Mouse (Mus musculus): ENCODE measurements around the gene Kctd15.

Gene Kctd15

DNA sequence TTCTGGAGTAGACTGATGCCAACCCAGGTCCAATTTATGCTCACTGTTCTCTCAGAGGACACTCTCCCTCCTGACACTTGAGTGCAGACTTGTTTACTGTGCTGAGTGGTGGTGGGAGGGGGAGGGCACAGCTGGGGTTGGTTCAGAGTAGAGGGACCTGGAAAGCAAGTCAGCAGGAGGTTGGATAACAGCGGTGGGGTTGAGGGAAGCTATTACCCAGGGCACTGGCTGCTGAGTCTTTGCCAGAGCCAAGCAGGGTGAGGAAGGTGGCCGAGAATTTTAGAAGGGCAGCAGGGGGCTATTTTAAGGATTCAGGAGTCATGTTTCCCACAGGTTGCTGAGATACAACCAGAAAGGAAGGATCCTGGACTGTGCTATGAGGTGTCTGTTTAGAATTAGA is 36.1 kb downstream of the Kctd15 start:
- no peak for DNase-seq (ENCODE audit: low spot score)

- no peak for DNase-seq (ENCODE audit: low spot score)
Measured at GRCm38 (mm10) chr7:34618141-34618890, 38.2 kb downstream of the Kctd15 start.

- no peak for DNase-seq (ENCODE audit: low spot score)
Measured at GRCm38 (mm10) chr7:34616275-34616674, 40.3 kb downstream of the Kctd15 start.

- no peak for DNase-seq (ENCODE audit: low spot score)
Measured at GRCm38 (mm10) chr7:34610445-34610844, 46.1 kb downstream of the Kctd15 start.

DNA sequence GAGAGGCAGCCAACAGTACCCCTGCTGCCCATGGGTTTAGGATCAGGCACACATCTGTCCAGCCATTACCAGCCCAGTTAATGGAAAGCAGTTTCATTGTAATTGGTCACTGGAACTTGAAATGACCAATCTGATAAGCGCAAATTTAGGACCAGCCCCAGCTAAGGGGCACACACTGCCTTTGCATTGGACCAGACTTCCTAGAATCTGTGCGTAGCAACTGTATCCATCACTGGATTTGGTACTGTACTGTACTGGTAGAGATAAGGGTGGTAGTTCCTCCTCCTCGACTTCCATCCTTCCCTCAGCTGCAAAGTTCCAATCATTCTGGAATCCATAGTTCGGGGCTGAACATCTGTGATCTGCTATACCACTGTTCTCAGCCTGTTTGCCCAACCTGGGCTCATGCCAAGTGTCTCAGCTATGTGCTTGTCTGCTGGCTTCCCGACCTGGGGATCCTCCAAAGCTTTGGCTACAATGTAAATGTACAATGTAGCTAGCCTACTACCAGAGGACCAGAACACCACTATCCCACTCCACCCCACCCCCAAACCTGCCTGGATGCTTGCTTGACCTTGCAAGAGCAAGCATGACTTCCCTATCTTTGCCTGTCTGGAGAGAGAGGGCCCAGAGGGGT is 49.1 kb downstream of the Kctd15 start:
- DNase-seq (ENCODE audit: low spot score): no peak

DNA sequence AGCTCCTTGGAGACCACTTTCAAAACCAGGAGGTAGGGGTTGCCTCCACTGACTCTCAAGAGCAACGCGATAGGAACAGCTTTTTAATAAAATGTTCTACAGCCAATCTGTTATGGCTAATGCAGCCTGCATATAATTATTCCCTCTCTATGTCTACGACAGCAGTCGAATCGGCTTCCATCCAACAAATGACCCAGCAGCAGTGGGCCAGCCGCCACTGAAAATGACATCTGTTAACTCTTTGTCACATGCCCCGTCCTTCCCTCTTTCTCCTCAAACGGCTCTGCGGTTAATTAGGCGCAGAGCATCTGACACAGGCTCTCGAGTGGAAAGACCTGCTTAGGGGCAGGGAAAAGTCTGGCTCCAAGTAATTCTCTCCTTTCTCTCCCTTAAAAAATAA is 49.8 kb downstream of the Kctd15 start:
- DNase-seq (ENCODE audit: low spot score): no peak

- no peak for DNase-seq (ENCODE audit: low spot score)
Measured at GRCm38 (mm10) chr7:34606051-34606450, 50.5 kb downstream of the Kctd15 start.

DNA sequence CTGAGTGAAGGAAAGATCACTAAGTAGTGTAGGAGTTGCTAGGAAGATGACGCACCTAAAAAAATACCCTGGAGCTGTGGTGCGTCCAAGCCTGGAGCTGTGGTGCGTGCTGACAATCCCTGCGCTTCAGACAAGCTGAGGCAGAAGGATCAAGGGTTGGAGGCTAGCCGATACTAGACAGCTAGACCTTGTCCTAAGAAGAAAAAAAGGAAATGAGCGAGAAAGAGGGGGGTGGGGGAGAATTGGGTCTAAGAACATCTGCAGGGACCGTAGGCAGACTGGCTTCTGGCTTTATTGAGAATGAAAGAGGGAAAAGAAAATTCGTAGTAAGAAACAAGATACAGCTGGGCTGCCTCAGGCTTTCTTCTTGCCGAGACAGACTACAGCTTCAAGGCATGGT is 58.0 kb downstream of the Kctd15 start:
- no peak for DNase-seq (ENCODE audit: low spot score)

GRCm38 (mm10) chr7:34597986-34598385 is 58.5 kb downstream of the Kctd15 start:
- no peak for DNase-seq (ENCODE audit: low spot score)

GRCm38 (mm10) chr7:34596531-34597235 is 59.8 kb downstream of the Kctd15 start:
- no peak for DNase-seq (ENCODE audit: low spot score)

- no peak for DNase-seq (ENCODE audit: low spot score)
Measured at GRCm38 (mm10) chr7:34595307-34595565, 61.3 kb downstream of the Kctd15 start.

GRCm38 (mm10) chr7:34594501-34595306 is 61.8 kb downstream of the Kctd15 start:
- no peak for DNase-seq (ENCODE audit: low spot score)

GRCm38 (mm10) chr7:34590711-34591110 is 65.8 kb downstream of the Kctd15 start:
- DNase-seq (ENCODE audit: low spot score): no peak

All from urinary bladder, postnatal 10 days (tissue).